In genomic region chr10:59736027-59736598, GRCm38 (mm10) we compare ENCODE assay signal across 23 mouse cellular contexts. TPM values are rescaled to one million over a fixed set of nuclear protein-coding genes. Genes with fewer than 3 reads are reported as not detected.
DNase-seq lines count a peak whose midpoint lies in the region; ATAC-seq and TF ChIP-seq lines count a peak whose summit lies in the region.
"Had no signal": no experiment of that assay in that cellular context is flagged by ENCODE, and none has a peak within 500 bp of the region (broad histone marks: within the 10 kb centered on the region; RNA-seq: fewer than 3 reads in every experiment).

No protein-coding gene starts in this region.

- in situ Hi-C loops in CH12.LX (cut with MboI; ENCODE audit: low pct_ligation_motif_present, low pct_unique_long_range_greater_than_20kb, low sequenced_read_pairs) = no loop called here

- no peak overlapping the region for H3K4me3 ChIP-seq in liver, postnatal 0 days (ENCODE audit: low read depth, low read length)
- no peak overlapping the region for H3K4me3 ChIP-seq in liver, embryonic 11.5 days (ENCODE audit: low read depth, low read length)
- H3K4me3 ChIP-seq in CH12.LX (replicated peaks in 1 of 3; ENCODE audit: low read depth in 2 of 3, low read length in 2 of 3, poor library complexity in 1 of 3) = no peak overlapping the region
- H3K4me3 ChIP-seq: embryonic facial prominence, embryonic 10.5 days; forebrain, embryonic 12.5 days; heart, embryonic 13.5 days; lung, embryonic 15.5 days; neural tube, embryonic 13.5 days had no signal

- dilution Hi-C loops in CH12.LX (cut with MboI; ENCODE audit: extremely low pct_ligation_motif_present, extremely low pct_unique_long_range_greater_than_20kb, low sequenced_read_pairs) = no loop called here

- no peaks in the 10 kb centered on the region for H3K9me3 ChIP-seq in liver, postnatal 0 days (ENCODE audit: low read length)
- H3K9me3 ChIP-seq in liver, embryonic 11.5 days (ENCODE audit: control insufficient read depth, low read length) = no peaks in the 10 kb centered on the region
- no peaks in the 10 kb centered on the region for H3K9me3 ChIP-seq in CH12.LX (replicated peaks; ENCODE audit: low read length)
- H3K9me3 ChIP-seq: embryonic facial prominence, embryonic 10.5 days; forebrain, embryonic 12.5 days; heart, embryonic 13.5 days; lung, embryonic 15.5 days; neural tube, embryonic 13.5 days had no signal

- no peak for TF ChIP-seq RAD21 in CH12.LX (IDR thresholded peaks at IDR 0.05; ENCODE audit: low read depth, low read length)

- H3K4me2 ChIP-seq in liver, postnatal 0 days (ENCODE audit: low read depth, low read length) = no peak overlapping the region
- no peak overlapping the region for H3K4me2 ChIP-seq in liver, embryonic 11.5 days
- no peak overlapping the region for H3K4me2 ChIP-seq in CH12.LX (ENCODE audit: insufficient read depth, low read depth, poor library complexity, severe bottlenecking)
- H3K4me2 ChIP-seq: forebrain, embryonic 12.5 days; heart, embryonic 13.5 days; lung, embryonic 15.5 days; midbrain, embryonic 11.5 days; neural tube, embryonic 13.5 days had no signal

- H3K27me3 ChIP-seq in liver, postnatal 0 days (ENCODE audit: insufficient read depth, low read length) = no peaks in the 10 kb centered on the region
- H3K27me3 ChIP-seq in liver, embryonic 11.5 days (replicated peaks; ENCODE audit: control insufficient read depth, insufficient read depth, low read length) = no peaks in the 10 kb centered on the region
- no peaks in the 10 kb centered on the region for H3K27me3 ChIP-seq in CH12.LX (replicated peaks)
- H3K27me3 ChIP-seq: forebrain, embryonic 12.5 days; heart, embryonic 13.5 days; lung, embryonic 15.5 days; neural tube, embryonic 13.5 days had no signal

- H3K79me2 ChIP-seq in CH12.LX (replicated peaks; ENCODE audit: control insufficient read depth, extremely low read depth, insufficient read depth, poor library complexity, severe bottlenecking) = no peaks in the 10 kb centered on the region

- no peaks in the 10 kb centered on the region; the same call in 1 of the 2 replicates for H3K4me1 ChIP-seq in liver, postnatal 0 days (ENCODE audit: insufficient read depth)
- H3K4me1 ChIP-seq in liver, embryonic 11.5 days (replicated peaks; ENCODE audit: control insufficient read depth, insufficient read depth, low read length) = no peaks in the 10 kb centered on the region
- peaks cover 5 to 32% of the 10 kb centered on the region in 2 experiments; a peak in 3 of 4 replicates for H3K4me1 ChIP-seq in CH12.LX (ENCODE audit: control insufficient read depth in 1 of 2, insufficient read depth in 2 of 2)
- H3K4me1 ChIP-seq: forebrain, embryonic 12.5 days; heart, embryonic 13.5 days; neural tube, embryonic 13.5 days had no signal

- H3K9ac ChIP-seq in liver, postnatal 0 days (replicated peaks) = no peak overlapping the region
- H3K9ac ChIP-seq in liver, embryonic 11.5 days (ENCODE audit: low read depth, low read length) = no peak overlapping the region
- H3K9ac ChIP-seq in CH12.LX (ENCODE audit: insufficient read depth, low read depth) = no peak overlapping the region
- H3K9ac ChIP-seq: forebrain, embryonic 12.5 days; heart, embryonic 13.5 days; lung, embryonic 15.5 days; neural tube, embryonic 13.5 days had no signal

- no peak for TF ChIP-seq POLR2A in CH12.LX (IDR thresholded peaks at IDR 0.05; ENCODE audit: low read depth, low read length)
- no peak for TF ChIP-seq POLR2A in brain, embryonic 14.5 days (IDR thresholded peaks at IDR 0.05; ENCODE audit: borderline replicate concordance, extremely low read depth, insufficient read depth, insufficient read length, poor library complexity, severe bottlenecking)

- DNase-seq in gastrocnemius, postnatal 14 days = peak; percentile 26
- no peak for DNase-seq in gastrocnemius, postnatal 4 days (ENCODE audit: low spot score in 2 of 2)
- DNase-seq in liver, postnatal 0 days = no peak
- no peak for DNase-seq in liver, embryonic 11.5 days (ENCODE audit: low spot score)
- DNase-seq in CH12.LX (ENCODE audit: extremely low read depth) = peak; percentile 52
- DNase-seq in brain, embryonic 14.5 days (ENCODE audit: low read depth) = peak; percentile 56
- DNase-seq in urinary bladder, postnatal 10 days (ENCODE audit: low spot score) = no peak
- no peak for DNase-seq in heart, postnatal 36 days
- DNase-seq: adrenal gland, adult 8-10 months; cerebellum, adult 18-20 months; cerebellum, postnatal 36 days; heart, postnatal 4 days; kidney, adult 11 months; right cerebral cortex, postnatal 14 days; thymus, postnatal 36 days had no signal

- intact Hi-C loops in gastrocnemius, postnatal 14 days (cut with DNase I; ENCODE audit: low total_unique reads) = no loop called here
- intact Hi-C loops in heart, postnatal 36 days (cut with DNase I) = no loop called here

- 85% methylated on average over 11 of the region's 11 CpGs for WGBS in liver, postnatal 0 days (ENCODE audit: insufficient replicate concordance)
- WGBS in liver, embryonic 11.5 days = 83% methylated on average over 11 of the region's 11 CpGs

- peak; percentile 40; the same call in 1 of the 2 replicates for ATAC-seq in liver, postnatal 0 days
- no peak for ATAC-seq in liver, embryonic 11.5 days (replicated peaks; ENCODE audit: low FRiP score)
- ATAC-seq: hindbrain, embryonic 16.5 days had no signal

- no peak for TF ChIP-seq EP300 in liver, postnatal 0 days (IDR thresholded peaks at IDR 0.05; ENCODE audit: low read depth)
- no peak for TF ChIP-seq EP300 in CH12.LX (IDR thresholded peaks at IDR 0.05; ENCODE audit: low read length)

- TF ChIP-seq CTCF in liver, postnatal 0 days (IDR thresholded peaks at IDR 0.05; ENCODE audit: low read depth) = no peak
- TF ChIP-seq CTCF in CH12.LX (conservative IDR thresholded peaks at IDR 0.05 in 1 of 2, IDR thresholded peaks at IDR 0.05 in 1 of 2; ENCODE audit: low read depth in 2 of 2, low read length in 2 of 2) = no peak
- no peak for TF ChIP-seq CTCF in brain, embryonic 14.5 days (IDR thresholded peaks at IDR 0.05; ENCODE audit: borderline replicate concordance, extremely low read depth, insufficient read depth, insufficient read length)

- no peak overlapping the region; the same call in 1 of the 2 replicates for H3K27ac ChIP-seq in liver, postnatal 0 days (ENCODE audit: low read depth)
- no peak overlapping the region for H3K27ac ChIP-seq in liver, embryonic 11.5 days (ENCODE audit: low read depth, low read length)
- no peak overlapping the region for H3K27ac ChIP-seq in CH12.LX (ENCODE audit: insufficient read depth, low read depth)
- H3K27ac ChIP-seq: embryonic facial prominence, embryonic 10.5 days; forebrain, embryonic 12.5 days; heart, embryonic 13.5 days; lung, embryonic 15.5 days; macrophage; neural tube, embryonic 13.5 days had no signal

- peaks cover 21% of the 10 kb centered on the region for H3K36me3 ChIP-seq in liver, postnatal 0 days (replicated peaks; ENCODE audit: insufficient read depth, low read length)
- H3K36me3 ChIP-seq in liver, embryonic 11.5 days (ENCODE audit: control insufficient read depth, insufficient read depth, low read length) = 0 out of 2 replicates have a peak, but pooled peaks cover 10% of the 10 kb centered on the region
- peaks cover 14 to 54% of the 10 kb centered on the region in 2 experiments for H3K36me3 ChIP-seq in CH12.LX (replicated peaks in 1 of 2; ENCODE audit: control insufficient read depth in 1 of 2, insufficient read depth in 1 of 2, low read length in 1 of 2)

TF ChIP-seq in CH12.LX, 34 proteins besides CTCF, POLR2A, EP300 and RAD21 (continues in another document):
- TF ChIP-seq USF2 (conservative IDR thresholded peaks at IDR 0.05; ENCODE audit: low read depth, low read length) (no peak), SIN3A (IDR thresholded peaks at IDR 0.05; ENCODE audit: low read length) (no peak), MXI1 (IDR thresholded peaks at IDR 0.05; ENCODE audit: low read depth, low read length) (no peak), ELF1 (IDR thresholded peaks at IDR 0.05; ENCODE audit: low read depth, low read length) (0 out of 2 replicates have a peak, but pooled peaks have one; percentile 25), SMC3 (IDR thresholded peaks at IDR 0.05; ENCODE audit: low read depth, low read length) (no peak), ZKSCAN1 (IDR thresholded peaks at IDR 0.05; ENCODE audit: borderline replicate concordance, low read depth, low read length) (no peak), IRF4 (IDR thresholded peaks at IDR 0.05; ENCODE audit: low read depth, low read length) (peak; percentile 44; the same call in 1 of the 2 replicates), JUN (IDR thresholded peaks at IDR 0.05; ENCODE audit: insufficient read depth, low read depth, low read length) (no peak), BHLHE40 (IDR thresholded peaks at IDR 0.05; ENCODE audit: low read depth, low read length) (peak; percentile 85), TCF12 (IDR thresholded peaks at IDR 0.05; ENCODE audit: low read depth, low read length) (peak; percentile 70; the same call in 1 of the 2 replicates), GABPA (IDR thresholded peaks at IDR 0.05; ENCODE audit: insufficient replicate concordance, low read depth, low read length) (no peak), PAX5 (IDR thresholded peaks at IDR 0.05; ENCODE audit: low read length) (no peak), UBTF (IDR thresholded peaks at IDR 0.05; ENCODE audit: low read depth, low read length) (no peak), MEF2A (IDR thresholded peaks at IDR 0.05; ENCODE audit: borderline replicate concordance, low read depth, low read length) (peak; percentile 34; the same call in 1 of the 2 replicates), NRF1 (IDR thresholded peaks at IDR 0.05; ENCODE audit: low read depth, low read length) (no peak), TBP (conservative IDR thresholded peaks at IDR 0.05; ENCODE audit: low read depth, low read length) (no peak), NELFE (IDR thresholded peaks at IDR 0.05; ENCODE audit: low read depth, low read length) (no peak), MAFK (IDR thresholded peaks at IDR 0.05; ENCODE audit: insufficient replicate concordance, low read length) (no peak), MAX (IDR thresholded peaks at IDR 0.05; ENCODE audit: low read length) (0 out of 2 replicates have a peak, but pooled peaks have one; percentile 27), E2F4 (IDR thresholded peaks at IDR 0.05; ENCODE audit: insufficient replicate concordance, low read depth, low read length) (no peak), JUND (conservative IDR thresholded peaks at IDR 0.05; ENCODE audit: low read depth, low read length) (no peak)

RNA-seq across cellular contexts. Expression of gene Micu1, which starts 33.8 kb away (rescaled TPM):
- total RNA-seq in gastrocnemius, postnatal 14 days (2021) = 10 to 100 TPM; 63.7 to 70.3 TPM
- total RNA-seq in gastrocnemius, postnatal 4 days (2021) = 100 to 1,000 TPM; 121 to 128 TPM
- polyA plus RNA-seq in liver, postnatal 0 days (2015; fragmentation: Nextera tagmentation; extraction: Ambion mirVana) = 24.8 and 26.4 TPM in 2 replicates
- 40.8 and 46.4 TPM in 2 replicates for polyA plus RNA-seq in liver, embryonic 11.5 days (2014; fragmentation: Nextera tagmentation; extraction: Ambion mirVana)
- total RNA-seq in CH12.LX (2012; rRNA removed) (20.4 and 29.3 TPM in 2 replicates), CH12.LX (2014; rRNA removed) (23.1 and 25.3 TPM in 2 replicates)
- 37.1 and 43.1 TPM in 2 replicates for polyA plus RNA-seq in CH12.LX (2012; ENCODE audit: insufficient read length, low read depth)
- polyA plus RNA-seq in brain, embryonic 14.5 days (2012; rRNA removed) = 73.8 and 77.8 TPM in 2 replicates
- 10 to 100 TPM; 20.3 to 23.3 TPM for total RNA-seq in heart, postnatal 36 days (2021)

Comparison
In these comparisons a context has a peak if more than half of its experiments do, and no peak if none do; other contexts are left out.
1. DNase-seq: peak in gastrocnemius, postnatal 14 days (single experiment), CH12.LX (single experiment) and brain, embryonic 14.5 days (single experiment); none in gastrocnemius, postnatal 4 days (0 of 2), liver, postnatal 0 days (single experiment), liver, embryonic 11.5 days (single experiment), urinary bladder, postnatal 10 days (single experiment) and heart, postnatal 36 days (0 of 2).